Mouse (Mus musculus) megakaryocyte-erythroid progenitor cell, adult 5-6 weeks (primary cell): Measurements from ENCODE around the gene Irx4. TPM values are rescaled to one million over a fixed set of nuclear protein-coding genes. Genes with fewer than 3 reads are reported as not detected.

ENCODE experiments used
- ATAC-seq: replicated peaks from 2 replicates; pipeline ENCODE4 v1.8.0; 2016; ENCODE audit warnings: mild to moderate bottlenecking, inconsistent platforms; ENCODE audit not compliant: severe bottlenecking, poor library complexity, low FRiP score, low TSS enrichment
- total RNA-seq, 2 experiments: library from RNA; stranded (forward) in 1 of 2; stranded (reverse) in 1 of 2; fragments of 200-1000, 215-1000 nt in 1 of 2; fragments of >200 nt in 1 of 2; fragmentation: Nextera tagmentation in 1 of 2; gene quantifications; 2 replicates each; pipeline ENCODE4 v1.2.3; 2014 to 2017

The Irx4 gene
- total RNA-seq, 2 experiments from 2014 or later: not detected

- ATAC-seq: peak; percentile 74
These were observed 50.1 kb downstream of the Irx4 start for GRCm38 (mm10) chr13:73310183-73310929.

Other genes starting within 250 kb of the Irx4 start
- gene Mrpl36, start 68.0 kb downstream of the Irx4 start, total RNA-seq (2014; fragmentation: Nextera tagmentation): 113 and 157 TPM in 2 replicates
- 49.6 and 60.0 TPM in 2 replicates for gene Mrpl36, start 68.0 kb downstream of the Irx4 start, total RNA-seq (2017)
- gene Ndufs6, start 68.1 kb downstream of the Irx4 start, total RNA-seq (2014; fragmentation: Nextera tagmentation): 239 and 338 TPM in 2 replicates
- 162 and 191 TPM in 2 replicates for gene Ndufs6, start 68.1 kb downstream of the Irx4 start, total RNA-seq (2017)
- gene Lpcat1, start 206.7 kb downstream of the Irx4 start, total RNA-seq (2014; fragmentation: Nextera tagmentation): 46.7 and 50.6 TPM in 2 replicates
- 19.3 and 32.4 TPM in 2 replicates for gene Lpcat1, start 206.7 kb downstream of the Irx4 start, total RNA-seq (2017)